Mouse (Mus musculus) lung, postnatal 0 days (tissue): ENCODE results near the gene Ascc2.

ENCODE experiments used
- CTCF ChIP-seq: IDR thresholded peaks from 2 replicates; pipeline ENCODE4 v1.5.1; 2016; ENCODE audit warnings: antibody characterized with exemption, mild to moderate bottlenecking
- EP300 ChIP-seq: IDR thresholded peaks from 2 replicates; pipeline ENCODE4 v1.6.1; 2016; ENCODE audit warnings: antibody characterized with exemption, mild to moderate bottlenecking, control low read depth

- TF ChIP-seq CTCF = no peak
- TF ChIP-seq EP300 = no peak
These were observed 3.2 kb upstream of the Ascc2 start for GRCm38 (mm10) chr11:4634395-4634794.
